Mouse (Mus musculus): ENCODE measurements around the gene Ehd4.

Ehd4 gene

DNA sequence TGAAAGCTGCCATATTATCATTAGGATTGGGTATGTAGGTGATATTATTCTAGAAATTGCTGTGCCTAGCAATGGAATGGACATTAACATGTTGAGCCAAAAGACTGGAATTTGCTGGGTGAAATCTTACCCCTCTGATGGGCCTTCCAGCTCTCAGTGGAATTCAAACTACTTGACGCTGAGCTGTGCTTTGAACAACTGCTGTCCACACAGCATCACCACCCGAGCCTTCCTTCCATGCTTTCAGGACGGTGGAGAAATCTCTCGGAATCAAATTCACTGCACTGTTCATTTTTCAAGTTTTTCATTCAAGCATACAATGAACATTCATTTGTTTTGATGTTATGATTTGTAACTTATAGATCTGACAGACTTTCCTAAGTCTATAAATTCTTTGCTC, 10.0 kb downstream of the Ehd4 start:
- no peak for DNase-seq (ENCODE audit: low spot score in 2 of 2)

DNA sequence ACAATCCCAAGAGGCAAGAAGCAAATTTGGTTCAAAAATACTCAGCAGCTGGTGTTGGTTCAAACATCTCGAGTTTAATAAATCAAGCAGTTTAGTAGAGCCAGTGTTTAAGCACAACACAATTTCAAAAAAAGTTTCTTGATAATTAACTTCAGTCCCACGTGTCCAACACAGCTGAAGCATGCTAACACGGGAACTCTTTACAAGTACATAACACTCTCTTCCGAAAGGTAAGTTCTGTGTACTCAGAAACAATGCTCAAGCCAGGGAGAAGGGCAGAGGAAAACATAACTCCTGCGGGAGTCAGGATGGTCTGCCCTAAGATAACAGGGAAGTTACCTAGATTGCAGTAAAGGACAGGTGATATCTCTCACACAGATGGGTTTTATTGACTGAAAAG, 12.1 kb downstream of the Ehd4 start:
- no peak for DNase-seq (ENCODE audit: low spot score in 2 of 2)

- no peak for DNase-seq (ENCODE audit: low spot score in 2 of 2)
These were observed 12.7 kb downstream of the Ehd4 start for GRCm38 (mm10) chr2:120141671-120142070.

DNA sequence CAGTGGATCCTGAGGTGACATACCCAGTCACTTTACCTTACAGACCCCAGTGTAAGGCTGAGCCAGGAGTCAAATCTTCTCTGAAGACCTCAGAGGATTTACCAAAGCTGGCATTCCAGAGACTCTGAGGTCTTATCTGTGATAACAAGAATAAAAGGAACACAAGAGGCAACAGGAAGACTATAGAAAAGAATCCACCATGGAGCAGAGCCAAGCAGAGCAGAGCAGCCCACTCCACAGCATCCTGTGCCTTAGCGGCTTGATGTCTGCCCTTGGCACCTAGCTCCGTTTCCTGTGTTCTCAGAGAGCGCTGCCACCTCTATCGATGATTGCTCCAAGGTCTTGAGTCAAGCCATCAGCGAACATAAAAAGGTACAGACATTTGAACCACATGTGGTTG, 14.1 kb downstream of the Ehd4 start:
- no peak for DNase-seq (ENCODE audit: low spot score in 2 of 2)

- no peak for DNase-seq (ENCODE audit: low spot score in 2 of 2)
These were observed 15.3 kb downstream of the Ehd4 start for GRCm38 (mm10) chr2:120139091-120139490.

DNA sequence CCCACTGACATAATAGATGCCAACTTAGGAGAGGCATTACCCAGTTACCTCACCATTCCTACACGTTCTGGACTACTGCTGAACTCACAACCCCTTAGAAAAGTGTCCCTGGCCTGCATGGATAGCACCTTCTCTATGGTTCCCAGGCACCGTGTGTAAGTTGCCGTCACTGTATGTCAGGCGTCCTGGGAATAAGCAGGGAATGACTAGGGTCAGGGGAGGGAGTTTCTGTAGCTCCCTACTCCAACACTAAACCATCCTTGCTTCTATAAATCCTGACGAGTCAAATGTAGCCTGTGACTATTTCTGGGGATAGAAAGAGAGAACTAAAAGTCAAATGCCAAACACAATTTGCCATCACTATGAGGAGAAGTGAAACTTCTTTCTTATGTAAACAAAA, 17.1 kb downstream of the Ehd4 start:
- no peak for DNase-seq (ENCODE audit: low spot score in 2 of 2)

DNA sequence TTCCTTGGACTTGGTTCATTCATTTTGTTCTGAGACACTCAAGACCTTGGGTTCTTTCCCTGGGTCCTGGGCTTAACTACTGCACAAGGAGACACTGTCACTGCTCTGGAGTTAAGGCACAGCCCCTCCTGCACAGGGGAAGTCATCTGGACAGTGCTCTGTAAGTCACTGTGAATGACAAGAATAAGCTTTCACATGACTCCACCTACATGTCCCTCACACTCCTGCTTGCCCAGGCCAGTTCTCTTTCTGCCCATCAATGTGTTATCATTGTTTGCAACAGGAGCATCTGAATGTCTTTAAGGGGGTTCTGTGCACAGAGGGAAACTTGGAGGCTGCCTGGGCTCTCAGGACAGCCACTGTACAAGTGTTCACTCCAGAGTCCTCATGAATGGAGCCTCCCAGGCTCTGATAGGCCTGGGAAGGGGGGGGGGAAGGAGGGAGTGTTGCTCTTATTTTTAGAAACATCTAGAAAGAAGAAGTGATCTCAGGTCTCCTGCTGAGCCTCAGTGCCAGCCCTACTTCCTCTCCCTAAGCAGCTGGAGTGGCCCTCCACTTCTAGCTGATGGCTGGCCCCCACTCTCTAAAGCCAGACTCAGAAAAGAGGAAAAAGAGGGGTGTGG, 19.8 kb downstream of the Ehd4 start:
- peak; percentile 64 to 69 for DNase-seq (ENCODE audit: low spot score in 2 of 2)

DNA sequence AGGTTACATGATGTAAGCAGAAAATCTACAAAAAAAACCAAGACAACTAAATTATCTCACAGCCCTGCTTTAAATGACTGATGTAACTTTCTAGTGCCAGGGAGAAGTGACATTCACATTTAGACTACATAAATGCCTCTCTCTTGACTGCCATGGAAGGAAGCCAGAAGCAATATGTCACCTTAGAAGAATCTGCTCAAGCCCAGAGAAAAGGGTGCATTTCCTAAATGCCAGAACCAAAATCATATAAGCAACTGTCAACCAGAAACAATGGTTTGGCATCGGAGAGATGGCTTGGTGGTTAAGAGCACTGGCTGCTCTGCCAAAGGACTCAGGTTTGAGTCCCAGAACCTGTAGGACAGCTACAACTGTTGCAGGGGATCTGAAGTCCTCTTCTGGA, 22.5 kb downstream of the Ehd4 start:
- no peak for DNase-seq (ENCODE audit: low spot score in 2 of 2)

GRCm38 (mm10) chr2:120129252-120129908, 25.0 kb downstream of the Ehd4 start:
- no peak for DNase-seq (ENCODE audit: low spot score in 2 of 2)

DNA sequence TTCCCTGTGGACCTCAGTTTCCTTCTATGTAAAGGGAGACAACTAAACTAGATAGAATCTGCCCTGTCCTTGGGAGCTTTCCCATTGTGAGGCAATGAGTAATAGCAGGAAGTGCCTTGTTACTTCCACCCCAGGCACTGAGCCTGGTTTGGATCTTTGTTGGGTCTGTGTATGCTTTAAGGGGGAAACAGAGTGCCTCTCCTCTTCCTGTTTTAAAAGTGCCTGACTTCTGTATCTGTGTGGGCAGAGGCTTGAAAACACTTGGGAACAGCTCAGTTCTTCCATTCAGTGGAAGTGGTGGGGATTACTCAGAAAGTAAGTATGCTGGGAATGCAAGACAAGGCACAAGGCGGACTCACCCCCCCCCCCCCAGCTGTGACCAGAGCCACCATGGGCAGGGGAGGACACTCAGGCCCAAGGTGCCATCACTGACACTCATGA, 25.8 kb downstream of the Ehd4 start:
- DNase-seq (ENCODE audit: low spot score in 2 of 2), result peak; percentile 74 to 84

DNA sequence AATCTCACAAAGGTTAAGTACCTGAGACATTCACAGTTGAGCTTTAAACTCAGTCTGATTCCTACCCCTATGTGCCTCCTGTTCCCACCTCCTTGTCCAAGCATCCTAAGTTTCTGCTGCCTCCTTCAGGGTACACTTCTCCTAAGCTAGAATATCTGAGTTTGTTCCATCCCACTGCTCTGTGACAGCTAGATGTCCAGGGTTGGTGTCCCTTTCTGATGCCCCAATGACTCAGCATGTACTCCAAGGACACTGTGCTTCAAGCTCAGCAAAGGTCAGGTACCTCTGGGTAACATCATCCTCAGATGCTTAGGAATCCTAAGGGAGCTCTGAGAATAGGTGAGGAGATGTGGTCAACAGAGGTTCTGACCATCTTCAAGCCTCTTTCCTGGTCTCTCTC, 26.4 kb downstream of the Ehd4 start:
- DNase-seq (ENCODE audit: low spot score in 2 of 2), result no peak

- no peak for DNase-seq (ENCODE audit: low spot score in 2 of 2)
These were observed 27.5 kb downstream of the Ehd4 start for GRCm38 (mm10) chr2:120126901-120127300.

- peak in 1 of 2 experiments; percentile 66 for DNase-seq (ENCODE audit: low spot score in 2 of 2)
These were observed 28.0 kb downstream of the Ehd4 start for GRCm38 (mm10) chr2:120126408-120126807.

- no peak for DNase-seq (ENCODE audit: low spot score in 2 of 2)
These were observed 28.9 kb downstream of the Ehd4 start for GRCm38 (mm10) chr2:120125461-120125860.

DNA sequence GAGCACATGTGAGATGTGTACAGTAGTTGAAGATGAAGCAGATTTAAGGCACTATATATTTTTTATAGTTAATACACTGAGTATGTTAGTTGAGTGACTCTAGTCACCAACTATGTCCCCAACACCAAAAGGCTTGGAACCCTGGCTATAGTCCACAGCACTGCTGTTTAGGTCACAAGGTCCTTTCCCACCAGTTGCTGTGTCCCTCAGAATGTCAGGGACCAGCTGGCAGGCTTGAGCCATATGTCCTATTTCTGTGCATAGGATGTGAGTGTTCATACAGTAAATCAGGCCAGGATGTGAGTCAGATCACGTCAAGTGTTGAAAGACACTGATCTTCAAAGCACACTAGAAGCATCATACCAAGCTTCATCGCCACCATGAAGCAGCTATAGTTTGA, 29.5 kb downstream of the Ehd4 start:
- DNase-seq (ENCODE audit: low spot score in 2 of 2), result no peak

DNA sequence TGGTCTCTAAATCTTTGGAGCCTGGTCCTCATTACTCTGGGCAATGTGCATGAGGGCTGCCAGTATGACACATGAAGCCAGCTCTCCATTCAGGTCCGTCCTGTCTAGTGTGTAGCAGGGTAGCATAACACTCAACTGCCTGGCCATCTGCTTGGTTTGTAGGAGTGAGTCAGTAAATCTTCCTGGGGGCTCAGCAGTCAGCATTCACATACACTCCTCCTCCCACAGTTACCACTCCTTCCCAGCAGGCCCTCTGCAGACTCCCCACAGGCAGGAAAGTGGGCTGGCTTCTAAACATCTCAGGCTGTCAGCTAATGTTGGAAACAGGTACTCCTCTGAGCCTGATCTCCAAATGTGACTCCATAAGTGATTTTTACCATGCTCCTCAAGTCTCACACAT, 30.3 kb downstream of the Ehd4 start:
- no peak for DNase-seq (ENCODE audit: low spot score in 2 of 2)

DNA sequence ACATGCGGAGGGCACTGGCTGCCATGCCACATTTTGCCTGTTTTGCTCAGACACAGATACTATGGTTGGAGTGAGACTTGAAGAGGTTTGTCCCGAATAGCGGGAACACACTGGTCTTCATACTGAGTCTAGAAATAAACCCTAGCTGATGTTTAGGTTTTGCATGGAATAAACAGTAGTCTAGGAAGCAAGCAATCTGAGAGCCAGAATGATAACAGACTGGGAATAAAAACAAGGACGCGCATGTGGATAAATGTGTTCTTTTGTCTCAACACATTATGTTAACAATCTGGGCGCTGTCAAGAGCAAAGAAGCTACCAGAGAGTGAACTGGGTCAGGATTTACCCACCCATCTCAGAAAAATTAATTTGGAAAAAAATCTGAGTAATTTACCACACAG, 31.4 kb downstream of the Ehd4 start:
- peak in 1 of 2 experiments; percentile 41 for DNase-seq (ENCODE audit: low spot score in 2 of 2)

DNA sequence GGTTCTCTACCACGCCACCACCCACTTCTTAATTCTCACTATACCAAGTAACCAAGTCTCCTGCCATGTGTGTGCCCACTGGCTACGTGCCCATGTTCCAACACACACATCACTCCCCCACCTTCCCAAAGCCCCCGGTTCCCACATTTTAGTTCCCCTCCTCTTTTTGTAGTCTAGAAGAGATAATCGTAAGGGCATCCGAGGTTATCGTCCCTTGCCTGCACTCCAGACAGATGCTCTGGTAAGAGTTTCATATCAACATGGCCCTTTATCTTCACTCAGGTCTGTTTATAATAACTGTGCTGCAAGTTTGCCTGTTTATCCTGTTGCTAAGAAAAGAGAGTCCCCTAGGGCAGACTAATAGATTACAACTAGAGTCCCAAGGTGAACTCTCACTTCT, 37.1 kb downstream of the Ehd4 start:
- DNase-seq (ENCODE audit: low spot score in 2 of 2), result no peak

- no peak for DNase-seq (ENCODE audit: low spot score in 2 of 2)
These were observed 38.0 kb downstream of the Ehd4 start for GRCm38 (mm10) chr2:120116362-120116761.

- no peak for DNase-seq (ENCODE audit: low spot score in 2 of 2)
These were observed 39.4 kb downstream of the Ehd4 start for GRCm38 (mm10) chr2:120114977-120115376.

DNA sequence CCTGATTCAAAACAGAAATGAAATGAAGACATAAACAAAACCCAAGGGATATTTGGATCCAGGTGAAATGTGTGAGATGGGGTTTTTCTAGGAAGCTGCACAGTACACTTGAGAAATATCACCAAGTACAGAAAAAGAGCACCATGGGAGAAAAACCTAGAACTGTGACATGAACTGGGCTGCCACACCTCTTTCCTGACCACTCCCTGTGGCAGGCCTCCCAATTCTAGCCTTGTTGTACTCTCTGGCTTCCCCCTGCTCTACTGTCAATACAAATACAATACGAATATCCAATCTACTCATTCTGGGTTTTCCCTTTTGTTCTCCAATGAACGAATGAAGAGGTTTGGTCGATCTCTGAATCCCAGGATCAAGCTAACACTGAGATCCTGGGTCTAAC, 40.4 kb downstream of the Ehd4 start:
- DNase-seq (ENCODE audit: low spot score in 2 of 2), result no peak

- DNase-seq (ENCODE audit: low spot score in 2 of 2), result no peak
These were observed 40.9 kb downstream of the Ehd4 start for GRCm38 (mm10) chr2:120113476-120113875.

DNA sequence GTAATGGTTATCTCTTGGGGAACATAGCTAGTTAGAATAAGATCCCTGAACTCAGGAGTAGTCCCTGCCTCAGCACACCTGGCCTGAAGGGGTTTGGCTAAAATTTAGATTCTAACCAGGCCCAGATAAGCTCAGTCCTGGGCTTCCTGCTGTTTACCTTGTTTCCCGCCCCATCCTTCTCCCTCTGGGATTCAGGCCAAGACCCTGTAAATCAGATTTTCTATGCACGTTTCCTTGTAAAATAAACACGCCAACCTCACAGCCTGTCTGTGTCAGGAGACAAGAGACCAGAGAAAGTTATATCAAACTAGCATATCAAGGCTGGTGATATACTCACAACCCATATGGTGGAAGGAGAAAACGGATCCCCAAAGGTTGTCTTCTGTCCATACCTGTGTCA, 42.8 kb downstream of the Ehd4 start:
- no peak for DNase-seq (ENCODE audit: low spot score in 2 of 2)

DNA sequence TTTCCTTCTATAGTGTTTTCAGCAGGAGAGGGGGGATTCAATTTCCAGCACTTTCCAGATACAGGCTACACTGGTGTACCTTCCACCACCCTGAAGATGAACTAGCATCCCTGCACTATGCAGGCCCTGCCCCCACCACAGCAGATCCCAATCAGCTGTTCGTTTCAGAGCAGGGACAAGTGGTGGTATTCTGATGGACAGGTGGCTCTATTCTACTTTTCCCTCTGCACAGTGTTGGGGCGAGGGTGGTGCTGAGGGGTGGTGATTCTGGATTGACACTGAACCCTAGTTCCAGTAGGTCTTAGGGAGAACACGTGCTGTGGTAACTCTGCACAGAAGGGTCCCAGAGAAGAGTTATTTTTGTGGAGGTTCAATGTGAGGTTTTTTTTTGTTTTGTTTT, 43.2 kb downstream of the Ehd4 start:
- DNase-seq (ENCODE audit: low spot score in 2 of 2), result no peak
